Mouse (Mus musculus) fat pad, adult 2 months (tissue): ENCODE results near the gene Il7r.
"Not testable (repeated sequence)": the region's sequence is repeated elsewhere in the genome, so short reads cannot be mapped to it uniquely, and the experiment has no call there.

Source experiments
- DNase-seq: peaks from one replicate; pipeline ENCODE4 v3.0.0-alpha.2; 2011; ENCODE audit warnings: low read depth, low spot score; ENCODE audit errors: extremely low read depth

Gene Il7r

GRCm38 (mm10) chr15:9530076-9530475, at the start of gene Il7r:
Gene Il7r (minus strand): TSS chr15:9530176.
- no peak for DNase-seq

DNA sequence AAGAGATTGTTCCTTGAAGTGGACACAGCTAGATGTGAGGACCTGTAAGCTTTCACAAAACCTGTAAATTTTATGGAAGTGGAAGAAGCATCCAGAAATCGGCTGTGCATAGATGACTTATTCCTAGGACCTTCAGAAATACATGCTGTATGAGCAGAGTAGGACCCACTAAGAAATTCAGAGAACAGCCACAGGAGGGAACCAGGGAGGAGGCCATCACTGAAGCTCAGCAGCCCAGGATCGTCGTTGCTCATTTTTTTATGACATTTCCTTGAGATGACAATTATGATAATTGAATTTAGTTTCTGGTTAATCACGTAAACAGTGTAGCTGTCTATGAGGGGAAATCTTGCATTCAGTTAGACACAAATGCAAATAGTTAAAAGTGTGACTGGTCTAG, 47.3 kb upstream of the Il7r start:
- no peak for DNase-seq

DNA sequence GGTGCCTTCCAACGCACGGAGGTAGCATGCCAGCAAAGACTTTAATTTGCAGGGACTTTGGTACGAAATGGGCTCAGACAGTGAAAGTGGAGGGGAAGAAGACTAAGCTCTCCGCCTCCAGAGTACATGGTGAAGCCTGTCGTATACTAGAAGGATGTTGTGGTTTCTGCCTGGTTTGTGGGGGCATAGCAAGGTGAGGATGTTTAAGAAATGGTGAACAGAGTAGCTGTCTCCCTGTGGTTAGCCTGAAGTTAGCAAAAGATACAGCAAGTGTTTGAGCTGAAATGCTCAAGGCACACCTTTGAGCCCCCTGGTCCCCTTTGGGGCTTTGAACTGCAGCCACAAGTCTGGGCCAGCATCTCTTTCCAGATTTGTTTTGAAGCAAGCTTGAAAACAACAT, 44.8 kb upstream of the Il7r start:
- no peak for DNase-seq

GRCm38 (mm10) chr15:9573361-9573760, 43.4 kb upstream of the Il7r start:
- no peak for DNase-seq

GRCm38 (mm10) chr15:9572664-9573063, 42.7 kb upstream of the Il7r start:
- no peak for DNase-seq

GRCm38 (mm10) chr15:9571896-9572295, 41.9 kb upstream of the Il7r start:
- DNase-seq, result no peak

- DNase-seq, result no peak
Observed at GRCm38 (mm10) chr15:9567316-9567715, 37.3 kb upstream of the Il7r start.

GRCm38 (mm10) chr15:9565396-9565795, 35.4 kb upstream of the Il7r start:
- peak; percentile 57 for DNase-seq

DNA sequence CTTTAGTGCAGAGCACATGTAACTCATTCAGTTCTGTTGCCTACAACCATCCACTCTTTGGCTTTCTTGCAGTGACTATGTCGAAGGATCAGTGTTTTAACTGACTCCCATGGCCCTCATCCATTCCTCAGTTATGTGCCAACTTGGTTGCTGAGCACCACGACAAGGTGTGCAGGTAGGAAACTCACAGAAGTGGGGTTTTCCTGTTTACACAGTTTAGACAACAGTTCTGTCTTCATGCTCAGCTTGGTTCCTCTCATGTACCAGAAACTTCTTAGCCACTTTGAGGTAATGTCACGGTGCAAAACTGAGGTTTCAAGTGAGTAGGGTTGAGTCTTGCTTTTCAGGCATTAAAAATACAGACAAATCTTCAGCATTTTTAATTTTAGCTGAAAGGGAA, 34.2 kb upstream of the Il7r start:
- DNase-seq, result no peak

GRCm38 (mm10) chr15:9557264-9557663, 27.3 kb upstream of the Il7r start:
- not testable (repeated sequence) for DNase-seq

GRCm38 (mm10) chr15:9548951-9549350, 19.0 kb upstream of the Il7r start:
- no peak for DNase-seq

DNA sequence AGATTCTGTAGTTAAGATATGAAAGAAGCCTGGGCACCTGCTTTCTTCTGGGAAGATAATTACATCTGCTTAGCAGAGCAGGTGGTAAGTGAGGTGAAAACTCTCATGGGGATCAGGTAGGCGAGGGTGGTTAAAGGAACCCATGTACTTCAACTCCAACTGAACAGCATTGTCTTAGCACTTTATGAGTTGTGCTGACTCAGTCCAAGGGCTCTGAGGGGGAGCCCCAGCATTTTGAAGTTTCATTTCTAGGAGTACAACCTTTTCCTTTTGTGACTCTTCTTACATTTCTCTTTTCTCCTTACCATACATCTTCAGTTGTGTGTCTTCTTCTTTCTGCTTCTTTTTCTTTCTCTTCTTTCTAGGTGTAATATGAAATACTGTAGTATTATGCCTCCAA, 5.2 kb upstream of the Il7r start:
- DNase-seq, result no peak

GRCm38 (mm10) chr15:9533356-9533902, 3.5 kb upstream of the Il7r start:
- DNase-seq, result no peak

DNA sequence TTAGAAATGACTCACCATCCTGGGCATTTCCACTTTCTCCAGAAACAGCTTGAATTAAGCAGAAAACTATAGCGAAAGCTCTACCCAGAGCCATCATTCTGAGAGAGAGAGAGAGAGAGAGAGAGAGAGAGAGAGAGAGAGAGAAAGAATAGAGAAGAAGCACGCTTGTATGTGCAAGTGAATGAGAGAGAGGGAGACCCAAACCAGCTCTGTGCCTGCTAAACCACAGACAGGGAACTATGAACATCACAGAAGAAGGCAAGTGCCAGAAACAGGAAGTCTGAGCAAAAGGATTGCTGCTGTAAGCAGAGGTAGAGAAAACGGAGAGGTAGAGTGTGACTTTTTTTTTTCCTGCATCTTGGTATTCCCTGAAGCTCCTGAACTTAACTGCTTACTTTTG, 330 bp downstream of the Il7r start:
- DNase-seq, result no peak

- no peak for DNase-seq
Observed at GRCm38 (mm10) chr15:9528186-9528935, 1.6 kb downstream of the Il7r start.

- DNase-seq, result no peak
Observed at GRCm38 (mm10) chr15:9526412-9526811, 3.6 kb downstream of the Il7r start.

DNA sequence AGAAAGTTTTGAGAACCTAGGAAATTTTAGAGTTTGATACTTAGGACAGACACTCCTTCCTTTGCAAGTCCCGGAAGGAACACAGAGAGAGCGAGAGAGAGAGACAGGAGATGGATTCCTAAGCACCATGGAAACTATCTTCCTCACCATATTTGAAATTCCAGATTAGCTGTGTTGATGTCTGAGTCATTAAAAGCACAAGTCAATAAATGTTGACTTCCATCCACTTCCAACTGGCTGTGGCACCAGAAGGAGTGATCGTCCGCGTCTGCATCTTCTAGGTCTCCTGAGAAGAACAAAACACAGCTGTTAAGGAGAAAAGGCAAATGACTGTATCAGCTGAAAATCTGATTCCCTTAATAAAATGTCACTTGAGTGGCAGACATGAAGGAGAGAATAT, 5.1 kb downstream of the Il7r start:
- no peak for DNase-seq

DNA sequence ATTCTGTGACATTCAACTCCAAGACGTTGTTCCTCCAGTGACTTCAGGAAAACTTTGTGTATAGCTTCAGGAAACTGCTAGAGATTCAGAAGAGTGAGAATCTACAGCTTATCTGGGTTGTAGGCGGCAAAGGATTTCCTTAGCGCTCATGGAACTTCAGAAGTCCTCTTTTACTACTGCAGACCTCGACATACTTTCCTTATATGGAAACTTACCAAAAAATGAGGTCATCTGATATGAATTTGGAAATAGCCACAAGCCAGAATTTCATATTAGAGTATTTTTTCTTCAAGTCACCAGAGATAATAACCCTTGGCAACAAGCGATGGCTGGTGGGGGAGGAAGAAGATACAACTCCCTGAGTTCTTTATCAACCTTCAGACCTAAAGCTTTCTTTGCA, 6.0 kb downstream of the Il7r start:
- DNase-seq, result no peak

- DNase-seq, result no peak
Observed at GRCm38 (mm10) chr15:9523059-9523458, 6.9 kb downstream of the Il7r start.

DNA sequence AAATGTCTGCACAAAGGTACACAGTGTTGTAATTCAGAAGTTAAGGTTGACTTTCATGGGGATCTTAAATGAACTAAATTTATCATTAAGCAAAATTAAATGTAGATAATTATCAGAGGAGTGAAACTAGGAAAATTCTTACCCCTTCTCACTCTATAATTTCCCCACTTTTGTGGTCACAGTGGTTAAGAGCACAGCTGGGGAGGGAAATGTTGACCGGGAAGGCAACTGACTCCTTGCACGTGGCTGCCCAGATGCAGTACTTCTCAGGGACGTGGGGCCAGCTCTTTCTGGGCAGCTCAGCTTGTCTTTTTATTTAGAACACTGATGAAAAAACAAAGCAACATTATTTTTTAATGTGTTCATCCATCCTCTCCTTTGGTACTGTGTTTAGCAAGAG, 37.9 kb downstream of the Il7r start:
- DNase-seq, result no peak

DNA sequence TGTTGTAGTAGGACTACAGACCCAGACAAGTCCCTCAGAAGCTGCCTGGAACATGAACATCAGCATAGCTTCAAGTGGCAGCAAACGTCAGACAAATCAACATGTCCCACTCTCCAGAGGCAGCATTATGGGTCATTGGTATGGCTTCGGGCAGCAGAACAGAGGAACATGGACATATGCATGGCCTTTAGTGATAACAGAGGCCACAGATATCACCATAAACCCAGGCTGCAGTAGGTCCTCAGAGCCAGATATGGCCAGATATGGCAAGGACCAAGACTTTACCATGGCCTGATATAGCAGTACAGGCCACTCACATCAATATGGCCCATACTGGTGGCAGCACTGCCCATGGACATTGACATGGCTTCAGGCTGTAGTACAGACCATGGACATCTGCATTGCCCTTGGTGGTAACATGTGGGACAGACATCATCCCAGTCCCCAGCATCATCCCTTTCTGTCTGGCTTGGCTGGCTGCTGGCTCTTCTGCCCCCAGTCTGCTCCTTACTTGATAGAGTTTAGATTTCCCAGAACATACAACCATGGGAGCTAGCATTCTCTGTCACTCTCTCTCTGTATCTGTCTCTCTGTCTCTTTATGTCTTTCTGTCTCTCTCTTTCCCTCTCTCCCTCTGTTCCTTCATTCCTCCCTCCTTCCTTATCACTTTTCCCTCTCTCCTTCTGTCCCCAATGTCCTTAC, 40.4 kb downstream of the Il7r start:
- no peak for DNase-seq

DNA sequence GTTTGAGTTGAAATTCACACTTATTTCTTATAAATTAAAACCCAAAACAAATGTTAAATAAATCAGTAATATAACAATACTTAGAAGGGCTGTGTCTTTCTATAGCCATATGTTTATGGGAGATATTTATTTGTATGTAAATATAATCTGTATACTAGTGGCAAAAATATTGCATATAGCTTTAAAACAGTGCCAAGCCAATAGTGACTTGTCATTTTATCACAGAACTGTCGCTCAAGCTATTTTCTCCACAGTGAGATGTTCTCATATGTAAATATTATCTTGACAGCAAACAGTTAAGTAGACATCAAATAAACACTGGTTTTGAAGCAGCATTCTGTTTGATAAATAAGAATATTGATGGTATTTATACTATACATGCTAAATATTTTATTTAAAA, 56.8 kb downstream of the Il7r start:
- DNase-seq, result no peak
